Mouse (Mus musculus) stomach, embryonic 14.5 days (tissue): ENCODE measurements at regions not wholly inside any gene's neighbourhood (a gene's known extent, or its start where the extent isn't known, plus 50 kb on each side); places are given as distances from the start of the nearest gene placed in this dataset.

Experiments used
- ATAC-seq: fragments of 200-750 bp; cut with Nextera tagmentation; 2 replicates; pipeline ENCODE4 v1.8.0; 2017; ENCODE audit warnings: low read depth, moderate TSS enrichment; ENCODE audit not compliant: insufficient number of reproducible peaks, insufficient read depth, low FRiP score
- H3K27ac ChIP-seq: fragments of 300-500 bp; sonication (generic); 2 replicates; pipeline ENCODE4 v1.5.1; 2014; ENCODE audit warnings: mild to moderate bottlenecking, low read length, moderate library complexity, mixed read lengths
- H3K27me3 ChIP-seq: fragments of 300-500 bp; sonication (generic); 2 replicates; pipeline ENCODE4 v1.6.1; 2014; ENCODE audit warnings: low read length, control low read depth, mixed read lengths; ENCODE audit not compliant: control insufficient read depth, insufficient read depth
- H3K36me3 ChIP-seq: fragments of 300-500 bp; sonication (generic); 2 replicates; pipeline ENCODE4 v1.6.1; 2014; ENCODE audit warnings: mild to moderate bottlenecking, control low read depth, low read length, moderate library complexity, mixed read lengths; ENCODE audit not compliant: control insufficient read depth, insufficient read depth
- H3K4me1 ChIP-seq: fragments of 300-500 bp; sonication (generic); 2 replicates; pipeline ENCODE4 v1.6.1; 2014; ENCODE audit warnings: low read length, control low read depth, mixed read lengths; ENCODE audit not compliant: control insufficient read depth, insufficient read depth
- H3K4me2 ChIP-seq: fragments of 300-500 bp; sonication (generic); replicated peaks from 2 replicates; pipeline ENCODE4 v1.6.1; 2014; ENCODE audit warnings: low read depth, low read length, control low read depth
- H3K4me3 ChIP-seq: fragments of 300-500 bp; sonication (generic); 2 replicates; pipeline ENCODE4 v1.5.1; 2014; ENCODE audit warnings: low read depth, low read length, control low read depth
- H3K9ac ChIP-seq: fragments of 300-500 bp; sonication (generic); replicated peaks from 2 replicates; pipeline ENCODE4 v1.6.1; 2014; ENCODE audit warnings: low read depth, mild to moderate bottlenecking, control low read depth, low read length, moderate library complexity, mixed read lengths
- H3K9me3 ChIP-seq: fragments of 300-500 bp; sonication (generic); 2 replicates; pipeline ENCODE4 v1.6.1; 2016; ENCODE audit warnings: low read depth, low read length, control low read depth; ENCODE audit not compliant: control insufficient read depth
- WGBS: fragments of 180-500 bp; shearing (Covaris S2); extraction: QIAGEN DNeasy Blood & Tissue Kit; methylation state at CpG from one replicate; pipeline ENCODE4 v1.1.7; 2014; 5-methylcytosine and 5-hydroxymethylcytosine counted together

- ATAC-seq = no peak
- Histone ChIP-seq H3K9me3 (no peaks in the 10 kb centered on the region), H3K4me1 (no peaks in the 10 kb centered on the region), H3K27ac (no peak overlapping the region), H3K9ac (no peak overlapping the region), H3K27me3 (no peaks in the 10 kb centered on the region), H3K4me3 (no peak overlapping the region), H3K36me3 (no peaks in the 10 kb centered on the region), H3K4me2 (no peak overlapping the region)
These were observed 112.2 kb downstream of the Ipo8 start for GRCm38 (mm10) chr6:148719062-148719461.

- Histone ChIP-seq H3K36me3 (no peaks in the 10 kb centered on the region), H3K4me1 (no peaks in the 10 kb centered on the region), H3K27ac (no peak overlapping the region), H3K9me3 (no peaks in the 10 kb centered on the region), H3K9ac (no peak overlapping the region), H3K27me3 (no peaks in the 10 kb centered on the region), H3K4me2 (no peak overlapping the region), H3K4me3 (no peak overlapping the region)
- ATAC-seq = no peak
- WGBS = 86% methylated on average over 3 of the region's 3 CpGs
These were observed 120.9 kb downstream of the Ipo8 start for GRCm38 (mm10) chr6:148710406-148710805.

- Histone ChIP-seq H3K4me2 (no peak overlapping the region), H3K27ac (no peak overlapping the region), H3K9ac (no peak overlapping the region), H3K4me1 (no peaks in the 10 kb centered on the region), H3K36me3 (no peaks in the 10 kb centered on the region), H3K27me3 (no peaks in the 10 kb centered on the region), H3K9me3 (no peaks in the 10 kb centered on the region), H3K4me3 (no peak overlapping the region)
- ATAC-seq = no peak
- WGBS = 83% methylated on average over 2 of the region's 2 CpGs
These were observed 122.9 kb downstream of the Ipo8 start for GRCm38 (mm10) chr6:148708389-148708788.

DNA sequence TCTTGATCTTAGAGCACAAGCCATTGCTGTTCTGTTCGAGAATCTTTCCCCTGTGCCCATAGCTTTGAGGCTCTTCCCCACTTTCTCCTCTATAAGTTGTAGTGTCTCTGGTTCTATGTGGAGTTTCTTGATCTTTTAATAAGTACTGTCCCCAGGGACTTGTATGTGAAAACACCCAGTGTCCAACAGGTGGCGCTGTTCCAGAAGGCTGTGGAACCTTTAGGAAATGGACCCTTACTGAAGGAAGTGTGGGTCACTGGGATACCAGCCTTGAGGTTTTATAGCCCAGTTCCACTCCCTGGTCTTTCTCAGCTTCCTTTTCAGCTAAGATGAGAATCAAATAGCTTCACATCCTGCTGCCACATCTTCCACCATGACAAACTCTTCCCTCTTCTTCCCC lies 125.6 kb downstream of the Ipo8 start:
- Histone ChIP-seq H3K4me1 (no peaks in the 10 kb centered on the region), H3K4me2 (no peak overlapping the region), H3K36me3 (no peaks in the 10 kb centered on the region), H3K4me3 (no peak overlapping the region), H3K9ac (no peak overlapping the region), H3K27me3 (no peaks in the 10 kb centered on the region), H3K9me3 (no peaks in the 10 kb centered on the region), H3K27ac (no peak overlapping the region)
- no peak for ATAC-seq
- 43% methylated on average over 2 of the region's 2 CpGs for WGBS

DNA sequence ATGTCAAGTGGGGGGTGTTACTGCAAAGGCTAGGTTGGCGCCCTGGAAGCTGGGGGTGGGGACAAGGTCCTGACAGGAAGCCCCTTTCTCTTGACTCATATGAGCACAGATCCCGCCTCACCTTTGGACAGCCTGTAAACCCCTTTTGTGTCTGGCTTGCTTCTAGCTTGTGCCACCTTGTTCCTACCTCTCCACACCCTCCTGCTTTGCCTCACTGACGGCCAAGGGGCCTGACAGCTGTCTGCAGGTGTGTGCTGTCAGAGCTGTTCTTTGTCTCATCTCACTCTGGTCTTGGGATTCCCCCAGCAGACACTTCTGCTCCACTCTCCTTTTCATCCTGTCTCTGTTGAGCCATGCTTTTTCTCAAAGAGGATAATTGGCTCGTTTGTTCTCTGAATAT lies 137.9 kb downstream of the Ipo8 start:
- Histone ChIP-seq H3K9me3 (no peaks in the 10 kb centered on the region), H3K9ac (no peak overlapping the region), H3K27ac (no peak overlapping the region), H3K4me3 (no peak overlapping the region), H3K4me2 (no peak overlapping the region), H3K27me3 (no peaks in the 10 kb centered on the region), H3K36me3 (no peaks in the 10 kb centered on the region), H3K4me1 (no peaks in the 10 kb centered on the region)
- ATAC-seq = no peak
- WGBS = 47% methylated on average over 4 of the region's 4 CpGs

- Histone ChIP-seq H3K9me3 (no peaks in the 10 kb centered on the region), H3K36me3 (no peaks in the 10 kb centered on the region), H3K4me3 (no peak overlapping the region), H3K9ac (no peak overlapping the region), H3K4me1 (no peaks in the 10 kb centered on the region), H3K27ac (no peak overlapping the region), H3K4me2 (no peak overlapping the region), H3K27me3 (no peaks in the 10 kb centered on the region)
- whole genome bisulfite sequencing = 23% methylated on average over 4 of the region's 4 CpGs
- ATAC-seq = no peak
These were observed 143.5 kb downstream of the Ipo8 start for GRCm38 (mm10) chr6:148687770-148688169.

- ATAC-seq = no peak
- Histone ChIP-seq H3K27ac (no peak overlapping the region), H3K4me2 (no peak overlapping the region), H3K4me1 (no peaks in the 10 kb centered on the region), H3K4me3 (no peak overlapping the region), H3K9ac (no peak overlapping the region), H3K27me3 (no peaks in the 10 kb centered on the region), H3K9me3 (no peaks in the 10 kb centered on the region), H3K36me3 (no peaks in the 10 kb centered on the region)
- 67% methylated on average over 2 of the region's 2 CpGs for WGBS
These were observed 171.1 kb downstream of the Ipo8 start for GRCm38 (mm10) chr6:148660152-148660551.

DNA sequence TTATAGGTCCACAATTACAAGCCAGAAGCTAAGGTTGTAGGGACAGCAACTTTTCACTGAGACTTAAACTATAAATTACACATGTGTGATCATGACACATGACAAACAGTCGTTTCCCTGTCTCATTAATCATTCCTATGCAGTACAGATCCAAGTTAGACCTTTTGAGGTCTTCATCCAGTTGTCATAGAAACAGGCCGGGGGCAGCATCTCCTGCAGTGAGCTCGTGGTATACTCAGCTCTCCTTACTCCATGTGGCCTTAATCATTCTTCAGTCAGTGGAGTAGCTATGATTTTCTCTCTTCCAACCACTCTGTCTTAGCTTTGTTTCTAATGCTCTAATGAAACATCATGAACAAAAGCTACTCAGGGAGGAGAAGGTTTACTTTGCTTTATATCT lies 178.1 kb downstream of the Ipo8 start:
- H3K27ac ChIP-seq = no peak overlapping the region
- no peaks in the 10 kb centered on the region for H3K4me1 ChIP-seq
- H3K4me2 ChIP-seq = no peak overlapping the region
- H3K27me3 ChIP-seq = no peaks in the 10 kb centered on the region
- 35% methylated on average over 3 of the region's 3 CpGs for WGBS
- no peaks in the 10 kb centered on the region for H3K9me3 ChIP-seq
- H3K4me3 ChIP-seq = no peak overlapping the region
- no peaks in the 10 kb centered on the region for H3K36me3 ChIP-seq
- ATAC-seq = no peak
- H3K9ac ChIP-seq = no peak overlapping the region

- H3K4me3 ChIP-seq = no peak overlapping the region
- no peaks in the 10 kb centered on the region for H3K9me3 ChIP-seq
- WGBS = 67% methylated on average over 4 of the region's 4 CpGs
- no peaks in the 10 kb centered on the region for H3K4me1 ChIP-seq
- no peaks in the 10 kb centered on the region for H3K36me3 ChIP-seq
- no peak overlapping the region for H3K4me2 ChIP-seq
- ATAC-seq = no peak
- H3K27ac ChIP-seq = no peak overlapping the region
- no peaks in the 10 kb centered on the region for H3K27me3 ChIP-seq
- H3K9ac ChIP-seq = no peak overlapping the region
These were observed 178.8 kb downstream of the Ipo8 start for GRCm38 (mm10) chr6:148652434-148652833.
